12 mouse cellular contexts compared by ENCODE assay signal in the genomic region with DNA sequence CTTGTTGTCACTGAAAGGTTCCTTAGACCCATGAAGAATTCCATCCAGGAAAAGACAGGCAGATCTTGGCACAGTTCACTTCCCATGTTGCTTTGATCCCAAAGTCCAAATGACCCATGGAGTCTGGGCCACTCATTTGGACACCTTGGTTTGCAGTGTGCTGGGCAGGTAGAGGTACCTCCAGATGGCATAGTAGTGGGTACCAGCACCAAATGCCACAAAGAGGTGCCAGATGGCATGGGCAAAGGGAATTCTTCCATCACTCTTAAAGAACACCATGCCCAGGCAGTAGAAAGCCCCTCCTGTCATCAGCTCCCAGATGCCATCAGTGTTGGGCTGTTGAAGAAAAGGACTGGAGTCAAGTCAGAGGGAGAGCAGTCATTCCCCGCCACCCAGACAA.
"Had no signal": no experiment of that assay in that cellular context is flagged by ENCODE, and none has a peak within 500 bp of the region (broad histone marks: within the 10 kb centered on the region; RNA-seq: fewer than 3 reads in every experiment).

No protein-coding gene starts in this region.

- DNase-seq: retina, postnatal 1 day; right cerebral cortex, adult 18-20 months; right cerebral cortex, postnatal 14 days; right cerebral cortex, postnatal 25 days; right cerebral cortex, postnatal 4 days; spleen, adult 18-20 months; thymus, adult 18-20 months; thymus, adult 2 months; thymus, postnatal 14 days; thymus, postnatal 25 days; thymus, postnatal 36 days; thymus, postnatal 4 days had no signal
